Mouse (Mus musculus) liver, postnatal 0 days (tissue): ENCODE data around the gene Zfp365. TPM values are rescaled to one million over a fixed set of nuclear protein-coding genes. Genes with fewer than 3 reads are reported as not detected.

Experiments
- ATAC-seq: fragments of 200-750 bp; cut with Nextera tagmentation; 2 replicates; pipeline ENCODE4 v1.8.0; 2017; ENCODE audit warnings: mild to moderate bottlenecking, moderate library complexity
- DNase-seq: peaks from one replicate; pipeline ENCODE4 v3.0.0-alpha.2; 2016
- H3K27ac ChIP-seq: fragments of 300-500 bp; sonication (generic); 2 replicates; pipeline ENCODE4 v1.5.1; 2014; ENCODE audit warnings: antibody characterized with exemption, moderate library complexity, mild to moderate bottlenecking, low read depth
- H3K27me3 ChIP-seq: fragments of 300-500 bp; sonication (generic); 2 replicates; pipeline ENCODE4 v1.6.1; 2014; ENCODE audit warnings: low read length, control low read depth, mixed read lengths; ENCODE audit not compliant: insufficient read depth
- H3K36me3 ChIP-seq: fragments of 300-500 bp; sonication (generic); replicated peaks from 2 replicates; pipeline ENCODE4 v1.6.1; 2014; ENCODE audit warnings: mild to moderate bottlenecking, control low read depth, low read length, moderate library complexity, mixed read lengths; ENCODE audit not compliant: insufficient read depth
- H3K4me1 ChIP-seq: fragments of 300-500 bp; sonication (generic); 2 replicates; pipeline ENCODE4 v1.6.1; 2014; ENCODE audit warnings: antibody characterized with exemption, mild to moderate bottlenecking, control low read depth; ENCODE audit not compliant: insufficient read depth
- H3K4me2 ChIP-seq: fragments of 300-500 bp; sonication (generic); 2 replicates; pipeline ENCODE4 v1.6.1; 2014; ENCODE audit warnings: low read depth, mild to moderate bottlenecking, low read length, moderate library complexity, mixed read lengths
- H3K4me3 ChIP-seq: fragments of 300-500 bp; sonication (generic); 2 replicates; pipeline ENCODE4 v1.5.1; 2014; ENCODE audit warnings: low read depth, low read length
- H3K9ac ChIP-seq: fragments of 300-500 bp; sonication (generic); replicated peaks from 2 replicates; pipeline ENCODE4 v1.6.1; 2014; ENCODE audit warnings: mild to moderate bottlenecking, moderate library complexity
- H3K9me3 ChIP-seq: fragments of 300-500 bp; sonication (generic); 2 replicates; pipeline ENCODE4 v1.6.1; 2016; ENCODE audit warnings: mild to moderate bottlenecking, control low read depth, low read length, mixed read lengths
- CTCF ChIP-seq: sonication (generic); IDR thresholded peaks from 2 replicates; pipeline ENCODE4 v1.5.1; 2016; ENCODE audit warnings: antibody characterized with exemption, low read depth
- EP300 ChIP-seq: IDR thresholded peaks from 2 replicates; pipeline ENCODE4 v1.6.1; 2016; ENCODE audit warnings: antibody characterized with exemption, low read depth, mild to moderate bottlenecking
- WGBS: fragments of 180-500 bp; shearing (Covaris S2); extraction: QIAGEN DNeasy Blood & Tissue Kit; methylation state at CpG from one replicate; pipeline ENCODE4 v1.1.7; 2014; ENCODE audit not compliant: insufficient replicate concordance; 5-methylcytosine and 5-hydroxymethylcytosine counted together
- polyA plus RNA-seq: library from polyadenylated mRNA; unstranded; fragments of >200 nt; fragmentation: Nextera tagmentation; extraction: Ambion mirVana; gene quantifications from 2 replicates; pipeline ENCODE4 v1.2.1, GENCODE M21; 2015

Zfp365 gene
- polyA plus RNA-seq, 1 experiment from 2014 or later: 0.04 TPM

DNA sequence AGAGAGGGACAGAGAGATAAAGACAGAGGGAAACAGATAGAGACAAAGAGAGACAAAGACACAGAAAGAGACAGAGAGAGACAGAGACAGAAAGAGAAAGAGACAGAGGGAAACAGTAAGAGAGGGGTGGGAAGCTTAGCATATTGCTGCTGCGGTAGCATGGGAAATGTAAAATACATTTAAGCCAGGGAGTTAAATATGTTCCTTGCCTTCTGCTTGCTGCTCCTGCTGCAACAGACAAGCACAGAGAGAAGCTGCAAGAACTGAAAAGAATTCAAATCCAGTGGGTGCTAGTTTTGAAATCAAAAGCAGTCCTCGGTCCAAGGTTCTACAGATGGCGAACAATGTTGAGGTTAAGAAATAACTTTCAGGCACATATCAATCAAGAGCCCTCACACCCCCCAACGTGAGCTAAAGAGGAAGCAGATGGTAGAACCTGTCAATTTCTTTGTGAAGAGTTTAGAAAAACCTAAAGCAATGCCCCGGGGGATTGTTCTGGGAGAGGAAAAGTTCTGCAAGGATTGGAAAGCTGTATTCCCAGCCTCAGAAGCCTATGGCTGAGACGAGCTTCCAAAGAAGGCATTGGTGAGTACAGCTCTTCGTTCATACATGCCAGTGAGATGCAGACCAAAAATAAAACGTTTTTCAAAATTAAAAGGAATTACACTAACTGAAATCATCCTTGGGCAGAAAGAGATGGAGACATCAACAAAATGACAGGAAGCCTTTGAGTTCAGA is 15.4 kb upstream of the Zfp365 start:
- H3K27me3 ChIP-seq: no peaks in the 10 kb centered on the region
- no peak overlapping the region for H3K4me2 ChIP-seq
- peaks cover 2% of the 10 kb centered on the region; the same call in 1 of the 2 replicates for H3K9me3 ChIP-seq
- no peak for TF ChIP-seq EP300
- TF ChIP-seq CTCF: no peak
- DNase-seq (no peak), ATAC-seq (no peak)
- no peaks in the 10 kb centered on the region for H3K4me1 ChIP-seq
- no peak overlapping the region for H3K27ac ChIP-seq
- H3K9ac ChIP-seq: no peak overlapping the region
- 52% methylated on average over 8 of the region's 8 CpGs for WGBS
- H3K4me3 ChIP-seq: no peak overlapping the region
- H3K36me3 ChIP-seq: no peaks in the 10 kb centered on the region

DNA sequence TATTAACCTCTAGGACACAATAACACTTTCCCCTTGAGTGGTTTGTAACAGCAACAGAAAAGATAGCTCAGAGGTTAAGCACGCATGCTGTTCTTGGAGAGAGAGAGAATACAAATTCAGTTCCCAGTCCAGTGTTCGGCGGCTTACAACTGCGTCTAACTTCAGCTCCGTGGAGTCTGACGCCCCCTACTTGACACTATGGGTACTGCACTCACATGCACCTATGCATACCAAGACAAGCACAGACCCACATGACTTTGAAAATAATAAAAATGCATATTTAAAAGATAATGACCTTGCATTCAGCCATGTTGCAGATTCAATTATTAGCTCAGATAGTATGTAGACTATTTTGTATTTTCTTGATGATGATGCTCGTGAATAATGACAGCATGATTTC is 11.6 kb upstream of the Zfp365 start:
- no peak for ATAC-seq
- DNase-seq: peak; percentile 16
- H3K4me1 ChIP-seq: no peaks in the 10 kb centered on the region
- H3K36me3 ChIP-seq: no peaks in the 10 kb centered on the region
- H3K27ac ChIP-seq: no peak overlapping the region
- no peak overlapping the region for H3K4me3 ChIP-seq
- H3K27me3 ChIP-seq: no peaks in the 10 kb centered on the region
- H3K9ac ChIP-seq: no peak overlapping the region
- TF ChIP-seq CTCF (peak; percentile 53), EP300 (no peak)
- WGBS: 67% methylated on average over 7 of the region's 7 CpGs
- H3K9me3 ChIP-seq: no peaks in the 10 kb centered on the region
- H3K4me2 ChIP-seq: no peak overlapping the region

DNA sequence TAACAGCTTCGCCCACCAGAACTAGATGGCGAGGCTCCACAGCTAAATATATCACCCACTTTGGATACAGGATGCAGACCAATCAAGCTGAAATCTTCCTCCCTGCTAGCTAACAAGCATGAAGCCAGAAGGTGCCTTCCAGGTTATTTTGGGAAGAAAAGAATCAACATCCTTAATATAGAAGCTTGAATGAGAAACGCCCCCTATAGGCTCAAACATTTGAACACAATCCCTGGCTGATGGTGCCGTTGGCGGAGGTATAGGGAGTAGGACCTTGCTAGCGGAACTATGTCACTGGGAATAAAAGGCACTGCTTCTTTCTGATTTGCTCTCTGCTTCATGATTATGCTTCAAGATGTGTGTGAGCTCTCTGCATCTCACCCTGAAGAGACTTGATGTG is 9.3 kb upstream of the Zfp365 start:
- TF ChIP-seq EP300 (no peak), CTCF (no peak)
- 88% methylated on average over 6 of the region's 6 CpGs for WGBS
- Histone ChIP-seq H3K9ac (no peak overlapping the region), H3K4me3 (no peak overlapping the region), H3K4me2 (no peak overlapping the region), H3K4me1 (no peaks in the 10 kb centered on the region), H3K36me3 (no peaks in the 10 kb centered on the region), H3K9me3 (no peaks in the 10 kb centered on the region), H3K27ac (no peak overlapping the region), H3K27me3 (no peaks in the 10 kb centered on the region)
- ATAC-seq: no peak
- no peak for DNase-seq

DNA sequence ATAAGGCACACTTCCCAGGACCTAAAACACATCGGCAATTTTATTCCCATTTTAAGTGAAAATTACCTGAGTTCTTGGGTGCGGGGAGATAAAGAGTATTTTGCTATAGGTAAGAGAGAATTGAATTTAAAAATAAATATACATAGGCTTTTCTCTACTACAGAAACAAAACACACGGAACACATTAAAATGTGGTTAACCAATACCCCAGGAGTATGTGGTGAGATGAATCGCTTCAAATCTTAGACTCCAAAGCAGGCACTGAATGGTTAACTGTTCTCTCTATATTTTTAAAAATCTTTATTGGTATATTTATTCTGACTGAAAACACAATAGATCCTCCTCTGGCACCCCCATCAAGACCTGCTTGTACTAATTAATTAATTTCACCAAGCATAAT is 7.2 kb upstream of the Zfp365 start:
- 80% methylated on average over 4 of the region's 4 CpGs for WGBS

DNA sequence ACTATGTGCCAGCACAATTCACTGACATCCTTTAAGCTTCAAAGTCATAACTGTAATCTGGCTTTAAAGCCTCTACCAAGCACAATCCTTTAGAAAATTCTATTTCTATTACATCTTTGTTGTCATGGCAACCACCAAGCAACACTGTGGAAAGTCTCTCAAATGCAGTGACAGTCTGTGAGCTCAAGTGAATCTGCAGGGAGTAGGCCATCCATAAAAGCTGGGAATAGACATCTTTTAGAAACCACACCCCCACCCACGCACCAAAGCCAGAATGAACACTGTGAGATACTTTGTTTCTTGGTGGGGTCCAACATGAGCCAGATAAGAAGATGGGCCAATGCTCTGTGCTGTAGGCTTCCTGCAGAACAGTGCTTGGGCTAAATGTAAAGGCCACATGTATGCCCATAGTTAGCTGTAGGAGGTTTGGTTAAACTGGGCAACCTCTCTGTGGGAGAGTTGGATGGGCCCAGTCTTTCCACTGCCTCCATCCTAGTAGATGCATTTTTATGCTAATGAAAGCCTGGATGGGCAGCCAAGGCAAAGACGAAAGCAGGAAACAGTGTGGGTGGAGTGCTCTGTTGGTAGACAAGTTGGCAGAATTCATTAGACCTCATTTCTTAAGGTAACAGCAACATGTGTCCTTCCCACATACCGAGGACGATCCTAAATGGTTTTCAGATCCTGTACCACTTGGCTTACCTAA is 5.9 kb upstream of the Zfp365 start:
- Histone ChIP-seq H3K36me3 (no peaks in the 10 kb centered on the region), H3K9me3 (no peaks in the 10 kb centered on the region), H3K4me3 (no peak overlapping the region), H3K4me2 (no peak overlapping the region), H3K27me3 (no peaks in the 10 kb centered on the region), H3K9ac (no peak overlapping the region), H3K4me1 (no peaks in the 10 kb centered on the region), H3K27ac (no peak overlapping the region)
- no peak for ATAC-seq
- 73% methylated on average over 4 of the region's 4 CpGs for WGBS
- TF ChIP-seq EP300 (no peak), CTCF (no peak)
- no peak for DNase-seq

More for the DNA sequence above, 7.2 kb upstream of the Zfp365 start:
- DNase-seq: no peak
- TF ChIP-seq EP300 (no peak), CTCF (no peak)
- Histone ChIP-seq H3K27me3 (no peaks in the 10 kb centered on the region), H3K4me2 (no peak overlapping the region), H3K9me3 (no peaks in the 10 kb centered on the region), H3K36me3 (no peaks in the 10 kb centered on the region), H3K9ac (no peak overlapping the region), H3K4me3 (no peak overlapping the region), H3K4me1 (no peaks in the 10 kb centered on the region), H3K27ac (no peak overlapping the region)
- ATAC-seq: no peak

DNA sequence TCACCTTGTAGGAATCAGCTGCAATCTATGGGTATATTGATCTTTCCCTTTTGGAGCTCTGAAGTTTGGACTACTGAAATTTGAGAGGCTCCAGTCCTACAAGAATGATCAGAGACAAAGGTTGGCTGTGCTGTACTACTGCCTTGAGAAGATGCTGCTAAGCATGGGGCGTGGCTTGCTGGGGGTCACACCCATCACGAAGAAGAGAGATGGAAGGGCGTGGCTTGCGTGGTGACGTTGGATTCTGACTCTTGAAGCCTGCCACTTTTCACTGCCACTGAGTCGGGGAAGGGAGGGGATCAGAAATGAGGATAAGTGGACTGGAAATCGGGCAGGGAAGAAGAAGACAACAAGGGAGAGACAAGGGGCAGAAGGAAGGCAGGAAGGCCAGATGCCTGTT is 4.9 kb upstream of the Zfp365 start:
- ATAC-seq: no peak

More for the DNA sequence above, 4.9 kb upstream of the Zfp365 start:
- TF ChIP-seq CTCF (no peak), EP300 (no peak)
- Histone ChIP-seq H3K36me3 (no peaks in the 10 kb centered on the region), H3K4me2 (no peak overlapping the region), H3K27ac (no peak overlapping the region), H3K4me1 (peaks cover 1% of the 10 kb centered on the region; the same call in 1 of the 2 replicates), H3K9me3 (no peaks in the 10 kb centered on the region), H3K9ac (no peak overlapping the region), H3K4me3 (no peak overlapping the region), H3K27me3 (no peaks in the 10 kb centered on the region)
- WGBS: 53% methylated on average over 7 of the region's 7 CpGs
- DNase-seq: no peak
